Mouse (Mus musculus) embryonic facial prominence, embryonic 14.5 days (tissue): ENCODE results near the gene Gm10024. TPM values are rescaled to one million over a fixed set of nuclear protein-coding genes. Genes with fewer than 3 reads are reported as not detected.
A peak's percentile ranks its signal among the peaks of the same experiment; 100 is the strongest.
"Not testable (repeated sequence)": the region's sequence is repeated elsewhere in the genome, so short reads cannot be mapped to it uniquely, and the experiment has no call there.

Experiments
- ATAC-seq: fragments of 200-750 bp; cut with Nextera tagmentation; 2 replicates; pipeline ENCODE4 v1.8.0; 2017; ENCODE audit warnings: low read depth, moderate number of reproducible peaks, moderate TSS enrichment
- DNase-seq: peaks from one replicate; pipeline ENCODE4 v3.0.0-alpha.2; 2015; ENCODE audit warnings: low spot score
- H3K27ac ChIP-seq: fragments of 300-500 bp; sonication (generic); replicated peaks from 2 replicates; pipeline ENCODE4 v1.5.1; 2014; ENCODE audit warnings: low read depth, mild to moderate bottlenecking, low read length, moderate library complexity
- H3K27me3 ChIP-seq: fragments of 300-500 bp; sonication (generic); replicated peaks from 2 replicates; pipeline ENCODE4 v1.6.1; 2014; ENCODE audit warnings: low read length; ENCODE audit not compliant: control insufficient read depth, insufficient read depth
- H3K36me3 ChIP-seq: fragments of 300-500 bp; sonication (generic); 2 replicates; pipeline ENCODE4 v1.6.1; 2014; ENCODE audit warnings: low read length, mixed read lengths; ENCODE audit not compliant: control insufficient read depth, insufficient read depth
- H3K4me1 ChIP-seq: fragments of 300-500 bp; sonication (generic); 2 replicates; pipeline ENCODE4 v1.6.1; 2014; ENCODE audit warnings: antibody characterized with exemption, low read length; ENCODE audit not compliant: control insufficient read depth, insufficient read depth
- H3K4me2 ChIP-seq: fragments of 300-500 bp; sonication (generic); 2 replicates; pipeline ENCODE4 v1.6.1; 2014; ENCODE audit warnings: low read depth, mild to moderate bottlenecking, low read length, moderate library complexity, mixed read lengths
- H3K4me3 ChIP-seq: fragments of 300-500 bp; sonication (generic); 2 replicates; pipeline ENCODE4 v1.5.1; 2014; ENCODE audit warnings: low read depth, mild to moderate bottlenecking, low read length
- H3K9ac ChIP-seq: fragments of 300-500 bp; sonication (generic); 2 replicates; pipeline ENCODE4 v1.6.1; 2014; ENCODE audit warnings: low read depth, mild to moderate bottlenecking, low read length, moderate library complexity, mixed read lengths
- H3K9me3 ChIP-seq: fragments of 300-500 bp; sonication (generic); 2 replicates; pipeline ENCODE4 v1.6.1; 2016; ENCODE audit warnings: low read length; ENCODE audit not compliant: control insufficient read depth
- WGBS: fragments of 180-500 bp; shearing (Covaris S2); extraction: QIAGEN DNeasy Blood & Tissue Kit; methylation state at CpG from one replicate; pipeline ENCODE4 v1.1.7; 2014; 5-methylcytosine and 5-hydroxymethylcytosine counted together
- polyA plus RNA-seq: library from polyadenylated mRNA; unstranded; fragments of >200 nt; fragmentation: Nextera tagmentation; extraction: Ambion mirVana; gene quantifications from 2 replicates; pipeline ENCODE4 v1.2.1, GENCODE M21; 2014

The Gm10024 gene
- polyA plus RNA-seq = 0.57 TPM in 1 of 2 replicates, not detected in the other

DNA sequence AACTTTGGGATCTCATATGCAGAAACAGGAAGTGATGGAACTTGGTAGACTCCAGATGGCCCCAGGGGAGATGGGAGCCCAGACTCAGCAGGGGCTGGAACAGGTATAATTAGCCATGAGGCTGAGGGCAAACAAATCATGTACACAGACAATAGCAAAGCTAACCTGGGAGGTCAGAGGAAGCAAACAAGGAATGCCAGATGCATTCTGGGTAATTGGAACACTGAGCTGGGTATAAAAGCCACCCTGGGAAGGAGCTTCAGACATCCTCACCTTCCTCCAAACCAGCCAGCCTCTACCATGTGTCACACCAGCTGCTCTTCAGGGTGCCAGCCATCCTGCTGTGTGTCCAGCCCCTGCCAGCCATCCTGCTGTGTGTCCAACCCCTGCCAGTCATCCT lies at the start of gene Gm10024:
Gene Gm10024 (plus strand): TSS at position 301 of the 400 bp plus-strand sequence.
- not testable (repeated sequence) for H3K4me3 ChIP-seq, H3K36me3 ChIP-seq, H3K4me1 ChIP-seq, H3K27me3 ChIP-seq, H3K9ac ChIP-seq, DNase-seq, H3K4me2 ChIP-seq, ATAC-seq, H3K27ac ChIP-seq
- H3K9me3 ChIP-seq = peaks cover 11% of the 10 kb centered on the region; the same call in 1 of the 2 replicates

DNA sequence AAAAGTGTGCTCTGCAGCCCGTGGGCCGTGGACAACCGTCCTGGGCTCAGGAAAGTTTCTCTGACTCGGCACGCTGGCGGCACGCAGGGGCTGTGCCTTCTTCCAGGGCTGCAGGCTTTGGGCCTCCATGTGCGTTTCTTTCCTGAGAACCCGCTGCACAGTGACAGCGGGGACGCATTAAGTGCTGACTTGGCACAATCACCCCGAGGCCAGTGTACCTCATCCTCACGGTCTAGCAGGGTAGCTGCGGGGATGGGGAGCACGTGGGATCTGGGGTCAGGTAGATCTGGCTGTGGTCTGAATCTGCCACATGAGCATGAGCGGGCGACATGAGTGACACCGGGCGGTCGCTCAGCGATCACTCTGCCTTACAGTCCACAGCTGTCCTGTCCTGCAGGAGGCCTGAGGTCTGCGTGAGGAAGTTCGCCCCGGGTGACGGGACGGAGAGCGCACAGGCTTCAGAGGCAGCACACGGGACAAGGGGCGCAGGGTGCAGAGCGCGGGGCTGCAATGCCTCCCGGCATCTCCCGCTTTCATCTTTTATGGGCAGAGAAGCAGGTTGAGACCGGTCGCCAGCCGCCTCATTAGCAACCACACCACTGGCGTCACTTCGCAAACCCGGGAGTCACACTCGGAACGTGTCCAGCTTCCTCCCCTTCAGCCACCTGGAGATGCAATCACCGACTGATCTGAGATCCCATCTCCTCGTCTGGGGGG lies 47.1 kb upstream of the Gm10024 start:
- no peak overlapping the region for H3K4me2 ChIP-seq
- H3K9me3 ChIP-seq = no peaks in the 10 kb centered on the region
- WGBS = 48% methylated on average over 43 of the region's 43 CpGs
- no peak overlapping the region for H3K4me3 ChIP-seq
- no peak overlapping the region for H3K9ac ChIP-seq
- DNase-seq (no peak), ATAC-seq (no peak)
- no peaks in the 10 kb centered on the region for H3K4me1 ChIP-seq
- H3K27me3 ChIP-seq = 0 out of 2 replicates have a peak, but pooled peaks cover 4% of the 10 kb centered on the region
- no peak overlapping the region for H3K27ac ChIP-seq
- no peaks in the 10 kb centered on the region for H3K36me3 ChIP-seq

DNA sequence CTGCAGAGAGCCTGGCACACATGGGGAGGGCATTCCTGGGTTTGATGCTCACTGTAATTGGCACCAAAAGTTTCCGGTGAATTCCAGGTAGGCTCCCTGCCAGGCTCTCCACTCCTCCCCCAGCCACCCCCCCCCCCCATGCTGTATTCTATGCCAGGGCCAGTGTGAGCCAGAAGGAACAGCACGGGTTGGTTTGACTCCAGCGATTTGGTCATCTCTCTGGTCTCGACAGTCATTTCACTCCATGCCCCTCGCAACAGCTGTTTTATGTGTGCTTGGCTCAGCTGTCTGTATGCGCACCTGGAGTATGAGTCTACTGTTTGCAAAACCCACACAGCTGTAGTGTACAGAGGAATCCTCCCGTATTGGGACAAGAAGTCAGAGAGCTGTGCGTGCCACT lies 44.9 kb upstream of the Gm10024 start:
- no peaks in the 10 kb centered on the region for H3K4me1 ChIP-seq
- H3K27me3 ChIP-seq = 0 out of 2 replicates have a peak, but pooled peaks cover 4% of the 10 kb centered on the region
- no peak overlapping the region for H3K4me2 ChIP-seq
- H3K36me3 ChIP-seq = no peaks in the 10 kb centered on the region
- H3K9ac ChIP-seq = no peak overlapping the region
- DNase-seq (no peak), ATAC-seq (no peak; the same call in 1 of the 2 replicates)
- no peak overlapping the region for H3K4me3 ChIP-seq
- no peaks in the 10 kb centered on the region for H3K9me3 ChIP-seq
- WGBS = 62% methylated on average over 8 of the region's 8 CpGs
- H3K27ac ChIP-seq = no peak overlapping the region

DNA sequence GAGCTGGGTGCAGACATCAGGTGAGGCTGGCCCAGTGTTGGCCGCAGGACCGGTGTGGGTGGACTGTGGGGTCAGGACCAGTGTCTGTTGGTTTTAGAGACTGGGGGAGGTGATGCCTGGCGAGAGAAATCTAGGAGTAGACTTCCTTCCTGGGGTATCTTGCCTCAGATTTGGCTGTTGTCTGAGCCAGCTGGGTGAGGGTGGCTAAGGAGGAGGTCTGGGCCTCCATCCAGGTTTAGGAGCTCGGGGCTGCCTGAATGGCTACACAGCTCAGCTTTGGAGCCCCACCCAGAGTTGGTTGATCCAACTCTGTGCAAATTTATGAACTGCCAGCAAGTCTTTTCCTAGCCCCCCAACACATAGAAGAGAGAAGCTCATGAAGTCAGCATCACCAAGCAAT lies 43.9 kb upstream of the Gm10024 start:
- Histone ChIP-seq H3K27me3 (0 out of 2 replicates have a peak, but pooled peaks cover 4% of the 10 kb centered on the region), H3K4me1 (no peaks in the 10 kb centered on the region), H3K36me3 (no peaks in the 10 kb centered on the region), H3K4me2 (no peak overlapping the region), H3K9ac (no peak overlapping the region), H3K27ac (no peak overlapping the region), H3K9me3 (no peaks in the 10 kb centered on the region), H3K4me3 (no peak overlapping the region)
- no peak for DNase-seq
- no peak for ATAC-seq
- 73% methylated on average over 4 of the region's 4 CpGs for WGBS

DNA sequence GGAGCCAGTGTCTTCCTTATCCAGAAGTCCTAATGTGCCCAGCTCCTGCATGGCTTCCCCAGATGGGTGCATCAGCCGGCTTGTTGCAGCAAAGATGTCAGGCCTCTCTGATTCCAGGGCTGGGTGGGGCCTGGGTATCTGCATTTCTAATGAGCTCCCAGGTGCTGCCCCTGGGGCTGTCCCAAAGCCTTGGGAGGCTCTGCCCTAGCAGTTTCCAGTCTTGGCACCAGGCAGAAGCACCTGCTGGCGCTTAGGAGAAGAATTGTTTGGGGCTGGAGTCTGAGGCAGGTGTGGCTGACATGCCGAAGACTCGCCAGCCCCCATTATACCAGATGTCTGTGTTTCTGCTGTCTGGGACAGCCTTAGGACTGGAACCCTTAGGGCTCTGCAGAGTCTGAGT lies 40.5 kb upstream of the Gm10024 start:
- WGBS = 60% methylated on average over 4 of the region's 4 CpGs

DNA sequence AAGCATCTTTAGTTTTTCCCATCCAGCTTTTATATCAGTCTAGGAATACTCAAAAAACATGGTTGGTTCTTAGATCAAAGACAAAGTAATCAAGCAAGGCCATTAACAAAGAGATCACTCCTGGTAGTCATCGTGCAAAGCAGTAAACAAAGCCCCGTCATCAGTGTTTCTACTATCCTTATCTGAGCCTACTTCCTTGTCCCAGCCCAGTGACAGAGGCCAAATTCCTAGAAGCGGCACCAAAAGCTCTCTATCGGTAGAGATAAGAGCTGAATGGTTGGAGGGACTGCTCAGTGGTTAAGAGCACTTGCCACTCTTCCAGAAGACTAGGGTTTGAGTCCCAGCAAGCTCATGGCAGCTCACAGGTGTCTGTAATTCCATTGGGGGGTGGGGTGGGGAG lies 39.7 kb upstream of the Gm10024 start:
- H3K9me3 ChIP-seq = no peaks in the 10 kb centered on the region
- no peak for DNase-seq
- H3K4me3 ChIP-seq = no peak overlapping the region
- WGBS = 76% methylated on average over 4 of the region's 4 CpGs
- no peak overlapping the region for H3K27ac ChIP-seq
- no peaks in the 10 kb centered on the region for H3K4me1 ChIP-seq
- H3K27me3 ChIP-seq = peaks cover 4% of the 10 kb centered on the region; the same call in 1 of the 2 replicates
- H3K4me2 ChIP-seq = no peak overlapping the region
- H3K9ac ChIP-seq = no peak overlapping the region
- no peak for ATAC-seq
- H3K36me3 ChIP-seq = no peaks in the 10 kb centered on the region

More for the DNA sequence above, 40.5 kb upstream of the Gm10024 start:
- Histone ChIP-seq H3K4me2 (no peak overlapping the region), H3K9me3 (no peaks in the 10 kb centered on the region), H3K27me3 (peaks cover 4% of the 10 kb centered on the region; the same call in 1 of the 2 replicates), H3K9ac (no peak overlapping the region), H3K4me3 (no peak overlapping the region), H3K4me1 (no peaks in the 10 kb centered on the region), H3K36me3 (no peaks in the 10 kb centered on the region), H3K27ac (no peak overlapping the region)
- ATAC-seq (no peak), DNase-seq (no peak)

DNA sequence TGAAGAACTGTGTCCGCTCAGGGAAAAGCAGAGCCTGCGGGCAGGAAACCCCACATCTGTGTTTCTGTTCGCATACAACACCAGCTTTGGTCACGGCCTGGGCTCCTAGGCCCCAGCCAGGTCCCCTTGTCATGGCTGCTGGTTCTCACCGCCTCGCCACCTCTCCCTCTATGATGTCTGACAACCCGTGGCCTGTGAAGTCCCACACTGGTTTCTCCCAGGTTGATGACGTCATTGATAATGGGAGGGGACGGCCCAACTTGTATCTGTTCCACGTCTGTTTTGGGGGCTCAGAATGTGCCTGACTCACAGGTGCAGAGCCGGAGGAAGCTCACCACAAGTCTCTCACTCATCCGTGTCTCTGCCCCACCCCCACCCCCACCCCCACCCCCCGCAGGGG lies 37.5 kb upstream of the Gm10024 start:
- Histone ChIP-seq H3K9me3 (no peaks in the 10 kb centered on the region), H3K4me2 (no peak overlapping the region), H3K27ac (no peak overlapping the region), H3K36me3 (no peaks in the 10 kb centered on the region), H3K27me3 (peaks cover 21% of the 10 kb centered on the region), H3K4me3 (no peak overlapping the region), H3K9ac (no peak overlapping the region), H3K4me1 (peaks cover 11% of the 10 kb centered on the region)
- 45% methylated on average over 13 of the region's 13 CpGs for WGBS
- DNase-seq (no peak), ATAC-seq (no peak)

DNA sequence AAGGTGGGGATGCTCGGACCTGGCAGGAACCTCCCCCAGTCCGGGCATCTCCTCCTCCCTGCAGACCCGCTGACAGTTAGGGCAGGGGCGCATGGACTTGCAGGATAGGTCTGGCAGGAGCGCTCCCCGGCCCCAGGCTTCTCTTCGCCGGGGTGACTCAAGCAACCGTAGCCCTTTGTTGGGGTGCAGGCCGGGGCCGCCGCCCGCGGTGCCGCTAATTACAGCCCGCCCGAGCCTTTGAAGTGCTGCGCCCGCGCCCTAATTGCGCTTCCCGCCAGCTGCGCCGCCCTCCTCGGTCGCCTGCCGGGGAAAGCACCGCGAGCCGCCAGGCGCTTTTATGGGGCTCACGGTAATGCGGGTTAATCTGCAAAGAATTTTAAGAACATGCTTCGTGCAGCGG lies 33.7 kb upstream of the Gm10024 start:
- no peak overlapping the region for H3K27ac ChIP-seq
- 0% methylated on average over 22 of the region's 35 CpGs for WGBS
- DNase-seq = peak; percentile 51

DNA sequence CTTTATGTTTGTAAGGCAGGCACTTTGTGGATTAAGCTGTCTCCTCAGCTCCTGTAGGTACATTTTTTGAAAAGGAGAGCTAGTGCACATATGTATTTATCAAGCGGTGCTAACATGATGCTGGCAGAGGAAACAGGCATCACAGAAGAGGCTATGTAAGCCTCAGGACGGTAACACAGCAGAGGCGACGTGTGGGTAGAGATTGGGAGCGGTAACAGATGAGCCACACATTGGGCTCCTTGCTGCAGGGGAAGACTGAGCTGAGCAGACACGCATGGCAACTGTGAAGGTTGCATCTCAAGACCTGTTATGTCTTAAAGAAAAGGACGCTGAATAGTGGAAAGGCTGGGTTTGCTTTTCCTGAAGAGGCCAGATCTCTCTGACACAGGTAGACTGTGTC lies 28.3 kb upstream of the Gm10024 start:
- 67% methylated on average over 7 of the region's 7 CpGs for WGBS
- no peak overlapping the region for H3K4me2 ChIP-seq
- no peak for ATAC-seq
- H3K9ac ChIP-seq = no peak overlapping the region
- no peaks in the 10 kb centered on the region for H3K36me3 ChIP-seq
- H3K27me3 ChIP-seq = peaks cover 41% of the 10 kb centered on the region
- no peak overlapping the region for H3K27ac ChIP-seq
- H3K4me3 ChIP-seq = no peak overlapping the region
- no peak for DNase-seq
- H3K9me3 ChIP-seq = no peaks in the 10 kb centered on the region
- peaks cover 4% of the 10 kb centered on the region; the same call in 1 of the 2 replicates for H3K4me1 ChIP-seq

More for the DNA sequence above, 33.7 kb upstream of the Gm10024 start:
- Histone ChIP-seq H3K27me3 (peaks cover 25% of the 10 kb centered on the region), H3K9me3 (no peaks in the 10 kb centered on the region), H3K36me3 (no peaks in the 10 kb centered on the region), H3K4me3 (peak overlapping the region; percentile 36), H3K4me2 (peak overlapping the region; percentile 67), H3K9ac (peak overlapping the region; percentile 32; the same call in 1 of the 2 replicates), H3K4me1 (peaks cover 11% of the 10 kb centered on the region)
- ATAC-seq = peak; percentile 53; the same call in 1 of the 2 replicates
